Mouse (Mus musculus) adrenal gland, postnatal 14 days (tissue): ENCODE data around the gene Mphosph8. TPM values are rescaled to one million over a fixed set of nuclear protein-coding genes. Genes with fewer than 3 reads are reported as not detected.

ENCODE experiments used
- total RNA-seq: library from RNA; stranded (reverse); gene quantifications from 2 replicates; pipeline ENCODE4 v1.2.3, GENCODE M21; 2021

The Mphosph8 gene
- total RNA-seq, 1 experiment from 2014 or later: 23.8 TPM

Other genes with a start within 250 kb of the Mphosph8 start
- 8.7 and 9.5 TPM in 2 replicates for gene Cenpj, start 92.8 kb upstream of the Mphosph8 start, total RNA-seq
- gene Parp4, start 92.6 kb upstream of the Mphosph8 start, total RNA-seq: 25.5 and 26.7 TPM in 2 replicates
- gene Pspc1, start 110.1 kb downstream of the Mphosph8 start, total RNA-seq: 31.2 and 39.2 TPM in 2 replicates
- gene Zmym5, start 143.5 kb downstream of the Mphosph8 start, total RNA-seq: 30.7 and 34.7 TPM in 2 replicates
- gene Zmym2, start 218.4 kb downstream of the Mphosph8 start, total RNA-seq: 53.1 and 58.6 TPM in 2 replicates